Mouse (Mus musculus): ENCODE results near the gene Olfr397. TPM values are rescaled to one million over a fixed set of nuclear protein-coding genes. Genes with fewer than 3 reads are reported as not detected.

Olfr397 gene
- polyA plus RNA-seq (2017; shearing (Covaris generic)) = under 1 TPM in 1 of 2 experiments, not detected in 1; 0.27 TPM

GRCm38 (mm10) chr11:73960517-73960916, at the start of gene Olfr397:
Olfr397 (plus strand) TSS chr11:73960817.

GRCm38 (mm10) chr11:73936377-73936776, 24.2 kb upstream of the Olfr397 start, which contains the start of gene Olfr23:
Olfr23 (plus strand) TSS chr11:73936677.

GRCm38 (mm10) chr11:73990307-73990706, 29.7 kb downstream of the Olfr397 start, which contains the start of gene Olfr398:
Olfr398 (minus strand) TSS chr11:73990407.

Other genes with a start within 250 kb of the Olfr397 start
- gene Olfr389, start 180.1 kb upstream of the Olfr397 start, polyA plus RNA-seq (2017; shearing (Covaris generic)) = not detected
- gene Olfr390, start 177.9 kb upstream of the Olfr397 start, polyA plus RNA-seq (2017; shearing (Covaris generic)) = under 1 TPM in 1 of 2 experiments, not detected in 1; 0.22 TPM
- not detected for gene Olfr391-ps, start 157.8 kb upstream of the Olfr397 start, polyA plus RNA-seq (2017; shearing (Covaris generic))
- gene Olfr392, start 143.8 kb upstream of the Olfr397 start, polyA plus RNA-seq (2017; shearing (Covaris generic)) = under 1 TPM in 1 of 2 experiments, not detected in 1; 0.06 TPM
- not detected for gene Olfr393, start 109.4 kb upstream of the Olfr397 start, polyA plus RNA-seq (2017; shearing (Covaris generic))
- gene Olfr394, start 70.0 kb upstream of the Olfr397 start, polyA plus RNA-seq (2017; shearing (Covaris generic)) = not detected
- not detected for gene Olfr395, start 51.5 kb upstream of the Olfr397 start, polyA plus RNA-seq (2017; shearing (Covaris generic))
- gene Olfr23, start 24.1 kb upstream of the Olfr397 start, polyA plus RNA-seq (2017; shearing (Covaris generic)) = under 1 TPM in 1 of 2 experiments, not detected in 1; 0.20 TPM
- gene Olfr398, start 29.6 kb downstream of the Olfr397 start, polyA plus RNA-seq (2017; shearing (Covaris generic)) = under 1 TPM in 1 of 2 experiments, not detected in 1; 0.04 TPM
- under 1 TPM in 1 of 2 experiments, not detected in 1; 0.44 TPM for gene Olfr139, start 95.7 kb downstream of the Olfr397 start, polyA plus RNA-seq (2017; shearing (Covaris generic))
- gene Olfr399, start 95.8 kb downstream of the Olfr397 start, polyA plus RNA-seq (2017; shearing (Covaris generic)) = not detected
- under 1 TPM in 1 of 2 experiments, not detected in 1; 0.08 TPM for gene Zfp616, start 109.1 kb downstream of the Olfr397 start, polyA plus RNA-seq (2017; shearing (Covaris generic))
- gene Olfr401, start 152.9 kb downstream of the Olfr397 start, polyA plus RNA-seq (2017; shearing (Covaris generic)) = not detected
- gene Olfr402, start 192.7 kb downstream of the Olfr397 start, polyA plus RNA-seq (2017; shearing (Covaris generic)) = not detected
- under 1 TPM in 1 of 2 experiments, not detected in 1; 0.10 TPM for gene Olfr403, start 225.4 kb downstream of the Olfr397 start, polyA plus RNA-seq (2017; shearing (Covaris generic))

All from activated CD4-positive, CD25-positive, alpha-beta regulatory T cell (primary cell).